Mouse (Mus musculus) B cell, adult 67 days (primary cell): Measurements from ENCODE around the gene Ppp1r12b. TPM values are rescaled to one million over a fixed set of nuclear protein-coding genes. Genes with fewer than 3 reads are reported as not detected.

Source experiments
- total RNA-seq, 2 experiments: library from RNA; stranded (reverse); gene quantifications; 4 replicates each; pipeline ENCODE4 v1.2.4; 2023

Ppp1r12b gene
- total RNA-seq: 10 to 100 TPM; 17.2 to 20.1 TPM

DNA sequence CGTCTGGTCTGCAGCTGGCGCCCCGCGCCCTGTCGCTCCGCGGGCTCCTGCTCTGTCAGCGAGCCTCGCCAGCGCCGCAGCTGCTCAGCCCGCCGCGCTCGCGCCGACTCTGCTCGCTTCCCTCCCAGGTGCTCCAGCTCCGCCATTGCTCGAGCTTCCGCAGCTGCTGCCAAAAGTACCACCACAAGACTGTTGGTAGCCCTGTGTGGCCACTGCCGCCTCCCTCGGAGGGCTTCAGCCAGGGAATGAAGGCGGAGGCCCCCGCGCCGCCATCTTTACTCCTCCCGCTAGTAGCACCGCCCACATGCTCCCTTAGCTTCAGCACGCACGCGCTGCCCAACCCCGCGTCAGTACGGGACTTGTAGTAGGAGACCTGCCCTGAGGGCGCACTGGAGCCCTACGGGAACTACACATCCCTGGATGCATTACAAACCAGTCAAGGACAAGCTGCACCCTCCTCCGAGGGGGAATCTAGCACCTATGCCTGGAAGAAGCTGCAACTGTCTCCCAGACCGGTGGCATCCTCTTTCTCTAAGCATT is at the start of gene Ppp1r12b:
Gene Ppp1r12b, minus strand, starts transcription at position 306 of the 540 bp plus-strand sequence.

GRCm38 (mm10) chr1:134962053-134962803 is 6.5 kb upstream of the Ppp1r12b start, which contains the start of gene Ube2t:
Ube2t (plus strand) TSS chr1:134962565.

Other genes with a start within 250 kb of the Ppp1r12b start
- gene Ube2t, start 6.6 kb upstream of the Ppp1r12b start, total RNA-seq: 10 to 100 TPM; 15.8 to 18.1 TPM
- gene Lgr6, start 149.3 kb upstream of the Ppp1r12b start, total RNA-seq: not detected
- gene Ptpn7, start 176.8 kb upstream of the Ppp1r12b start, total RNA-seq: 10 to 100 TPM; 31.7 to 45.4 TPM
- gene Arl8a, start 190.9 kb upstream of the Ppp1r12b start, total RNA-seq: 100 to 1,000 TPM; 105 to 126 TPM
- gene Gpr37l1, start 211.7 kb upstream of the Ppp1r12b start, total RNA-seq: not detected